Mouse (Mus musculus) small intestine, adult 2 months (tissue): ENCODE results near the gene Aldh3b2.
A peak's percentile ranks its signal among the peaks of the same experiment; 100 is the strongest.

Experiments used
- CTCF ChIP-seq: fragments of 200-500 bp; IDR thresholded peaks from 2 replicates; pipeline ENCODE4 v1.5.1; 2012; ENCODE audit warnings: low read depth, mild to moderate bottlenecking, control low read depth, inconsistent platforms, low read length, moderate library complexity, mixed read lengths; ENCODE audit not compliant: insufficient replicate concordance, insufficient read length; ENCODE audit errors: extremely low read depth
- POLR2A ChIP-seq: fragments of 200-500 bp; IDR thresholded peaks from 2 replicates; pipeline ENCODE4 v1.6.1; 2012; ENCODE audit warnings: low read depth, mild to moderate bottlenecking, control low read depth, inconsistent platforms, low read length, moderate library complexity

DNA sequence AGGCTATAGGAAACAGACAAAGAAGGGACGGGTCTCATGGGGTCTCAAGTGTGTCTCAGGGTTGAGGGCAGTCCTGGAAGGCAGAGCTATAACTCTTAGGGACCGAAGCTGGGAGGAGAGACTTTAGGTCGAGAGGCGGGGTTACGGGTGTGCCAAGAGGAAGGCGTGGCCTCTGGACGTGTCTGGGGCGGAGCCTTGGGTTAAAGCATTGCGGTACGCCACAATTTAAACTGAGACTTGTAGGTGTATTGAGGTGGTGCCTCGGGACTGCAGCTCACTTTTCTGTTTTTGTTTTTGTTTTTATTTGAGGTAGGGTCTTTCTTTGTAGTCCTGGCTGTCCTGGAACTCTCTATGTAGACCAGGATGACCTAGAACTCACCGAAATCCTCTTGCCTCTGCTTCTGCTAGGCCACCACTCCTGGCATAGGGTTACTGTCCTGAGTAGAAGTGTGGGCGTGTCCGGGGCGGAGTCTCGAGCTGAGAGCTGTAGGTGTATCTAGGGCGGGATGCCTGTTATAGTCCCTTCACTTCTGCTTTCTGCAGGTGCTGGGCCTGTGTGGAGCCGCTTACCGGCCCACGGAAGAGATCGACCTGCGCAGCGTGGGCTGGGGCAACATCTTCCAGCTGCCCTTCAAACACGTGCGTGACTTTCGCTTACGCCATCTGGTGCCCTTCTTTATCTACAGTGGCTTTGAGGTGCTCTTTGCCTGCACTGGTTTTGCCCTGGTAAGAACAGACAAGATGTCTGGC, 29.0 kb upstream of the Aldh3b2 start:
- TF ChIP-seq CTCF (no peak), POLR2A (peak; percentile 16; the same call in 1 of the 2 replicates)
